Comparison of ENCODE assay signal across 7 mouse cellular contexts in genomic region chr1:20951799-20952198, GRCm38 (mm10). TPM values are rescaled to one million over a fixed set of nuclear protein-coding genes. Genes with fewer than 3 reads are reported as not detected.
DNase-seq lines count a peak whose midpoint lies in the region; ATAC-seq lines count a peak whose summit lies in the region.

No protein-coding gene starts in this region.

- ATAC-seq in neural tube, embryonic 11.5 days (ENCODE audit: insufficient read depth, low FRiP score, low TSS enrichment) = peak; percentile 71
- ATAC-seq in forebrain, embryonic 11.5 days (replicated peaks; ENCODE audit: low FRiP score) = no peak; the same call in 1 of the 2 replicates
- ATAC-seq in liver, embryonic 12.5 days = no peak
- 0 out of 2 replicates have a peak, but pooled peaks have one; percentile 33 for ATAC-seq in stomach, embryonic 16.5 days (ENCODE audit: insufficient read depth, low FRiP score)

- H3K9ac ChIP-seq in neural tube, embryonic 11.5 days (ENCODE audit: low read length) = peak overlapping the region; percentile 70
- peak overlapping the region; percentile 65 for H3K9ac ChIP-seq in forebrain, embryonic 11.5 days (ENCODE audit: low read length)
- peak overlapping the region; percentile 55; the same call in 1 of the 2 replicates for H3K9ac ChIP-seq in liver, embryonic 12.5 days
- peak overlapping the region; percentile 65 for H3K9ac ChIP-seq in stomach, embryonic 16.5 days (ENCODE audit: low read length)

- WGBS in neural tube, embryonic 11.5 days = 3% methylated on average over 16 of the region's 16 CpGs
- WGBS in forebrain, embryonic 11.5 days = 2% methylated on average over 16 of the region's 16 CpGs
- 8% methylated on average over 16 of the region's 16 CpGs for WGBS in liver, embryonic 12.5 days (ENCODE audit: insufficient replicate concordance)
- 5% methylated on average over 16 of the region's 16 CpGs for WGBS in stomach, embryonic 16.5 days

- 0 out of 2 replicates have a peak, but pooled peaks cover 3% of the 10 kb centered on the region for H3K4me1 ChIP-seq in neural tube, embryonic 11.5 days (ENCODE audit: control insufficient read depth, insufficient read depth, low read length)
- H3K4me1 ChIP-seq in forebrain, embryonic 11.5 days (replicated peaks; ENCODE audit: control insufficient read depth, insufficient read depth, low read length) = no peaks in the 10 kb centered on the region; the same call in 1 of the 2 replicates
- peaks cover 17% of the 10 kb centered on the region for H3K4me1 ChIP-seq in liver, embryonic 12.5 days
- peaks cover 10% of the 10 kb centered on the region; the same call in 1 of the 2 replicates for H3K4me1 ChIP-seq in stomach, embryonic 16.5 days (ENCODE audit: control insufficient read depth, insufficient read depth, low read length)

- no peaks in the 10 kb centered on the region for H3K27me3 ChIP-seq in neural tube, embryonic 11.5 days (ENCODE audit: control insufficient read depth, insufficient read depth, low read length)
- no peaks in the 10 kb centered on the region for H3K27me3 ChIP-seq in forebrain, embryonic 11.5 days (ENCODE audit: control insufficient read depth, insufficient read depth, low read length)
- no peaks in the 10 kb centered on the region for H3K27me3 ChIP-seq in liver, embryonic 12.5 days (replicated peaks)
- H3K27me3 ChIP-seq in stomach, embryonic 16.5 days (ENCODE audit: control insufficient read depth, insufficient read depth, low read length) = no peaks in the 10 kb centered on the region

- DNase-seq in neural tube, embryonic 11.5 days (ENCODE audit: low spot score) = no peak
- DNase-seq in neural tube, embryonic 10.5 days (ENCODE audit: extremely low spot score, low spot score) = no peak
- no peak for DNase-seq in forebrain, embryonic 11.5 days (ENCODE audit: low spot score)
- DNase-seq in cerebellum, postnatal 10 days = no peak
- no peak for DNase-seq in kidney, postnatal 4 days

- peak overlapping the region; percentile 89 for H3K27ac ChIP-seq in neural tube, embryonic 11.5 days (ENCODE audit: low read depth, low read length)
- H3K27ac ChIP-seq in forebrain, embryonic 11.5 days (ENCODE audit: low read depth, low read length) = peak overlapping the region; percentile 69
- H3K27ac ChIP-seq in liver, embryonic 12.5 days = no peak overlapping the region
- H3K27ac ChIP-seq in stomach, embryonic 16.5 days (ENCODE audit: low read length) = peak overlapping the region; percentile 22; the same call in 1 of the 2 replicates

- peak overlapping the region; percentile 42 for H3K4me3 ChIP-seq in neural tube, embryonic 11.5 days (ENCODE audit: low read depth, low read length)
- H3K4me3 ChIP-seq in forebrain, embryonic 11.5 days (ENCODE audit: low read depth, low read length) = peak overlapping the region; percentile 42
- peak overlapping the region; percentile 60 for H3K4me3 ChIP-seq in liver, embryonic 12.5 days
- peak overlapping the region; percentile 46 for H3K4me3 ChIP-seq in stomach, embryonic 16.5 days (replicated peaks; ENCODE audit: low read length)

- no peaks in the 10 kb centered on the region for H3K36me3 ChIP-seq in neural tube, embryonic 11.5 days (ENCODE audit: control insufficient read depth, insufficient read depth, low read length)
- H3K36me3 ChIP-seq in forebrain, embryonic 11.5 days (ENCODE audit: control insufficient read depth, insufficient read depth, low read length) = no peaks in the 10 kb centered on the region
- no peaks in the 10 kb centered on the region for H3K36me3 ChIP-seq in liver, embryonic 12.5 days
- H3K36me3 ChIP-seq in stomach, embryonic 16.5 days (ENCODE audit: control insufficient read depth, insufficient read depth, low read length) = no peaks in the 10 kb centered on the region

- no peaks in the 10 kb centered on the region for H3K9me3 ChIP-seq in neural tube, embryonic 11.5 days (ENCODE audit: control insufficient read depth, low read length)
- H3K9me3 ChIP-seq in forebrain, embryonic 11.5 days (ENCODE audit: control insufficient read depth, low read length) = no peaks in the 10 kb centered on the region
- no peaks in the 10 kb centered on the region for H3K9me3 ChIP-seq in liver, embryonic 12.5 days (replicated peaks)
- no peaks in the 10 kb centered on the region for H3K9me3 ChIP-seq in stomach, embryonic 16.5 days (replicated peaks; ENCODE audit: control insufficient read depth, low read length)

- H3K4me2 ChIP-seq in neural tube, embryonic 11.5 days (ENCODE audit: low read depth) = peak overlapping the region; percentile 70
- H3K4me2 ChIP-seq in forebrain, embryonic 11.5 days (ENCODE audit: low read depth, low read length, severe bottlenecking) = peak overlapping the region; percentile 77
- peak overlapping the region; percentile 85 for H3K4me2 ChIP-seq in liver, embryonic 12.5 days
- H3K4me2 ChIP-seq in stomach, embryonic 16.5 days (ENCODE audit: low read depth, low read length) = peak overlapping the region; percentile 59

RNA-seq across cellular contexts. Expression of gene Efhc1, which starts 0.4 kb away (rescaled TPM):
- polyA plus RNA-seq in neural tube, embryonic 11.5 days (2014; fragmentation: Nextera tagmentation; extraction: Ambion mirVana) = 1.3 and 2.0 TPM in 2 replicates
- 2.1 and 2.9 TPM in 2 replicates for polyA plus RNA-seq in forebrain, embryonic 11.5 days (2014; fragmentation: Nextera tagmentation; extraction: Ambion mirVana)
- polyA plus RNA-seq in liver, embryonic 12.5 days (2016; fragmentation: Nextera tagmentation; extraction: Ambion mirVana) = 0.62 and 0.77 TPM in 2 replicates
- 2.5 and 3.4 TPM in 2 replicates for polyA plus RNA-seq in stomach, embryonic 16.5 days (2015; fragmentation: Nextera tagmentation; extraction: Ambion mirVana)

Comparison
In these comparisons a context has a peak if more than half of its experiments do, and no peak if none do; other contexts are left out.
1. ATAC-seq: peak in neural tube, embryonic 11.5 days (single experiment) and stomach, embryonic 16.5 days (single experiment); none in forebrain, embryonic 11.5 days (single experiment) and liver, embryonic 12.5 days (single experiment).
2. Peak in every context shown above with its lines, with median percentiles within 50 percentile points of each other: H3K4me2 ChIP-seq, H3K4me3 ChIP-seq and H3K9ac ChIP-seq.